Mouse (Mus musculus) embryonic facial prominence, embryonic 15.5 days (tissue): Measurements from ENCODE around the gene Tada3. TPM values are rescaled to one million over a fixed set of nuclear protein-coding genes. Genes with fewer than 3 reads are reported as not detected.

ENCODE experiments used
- microRNA-seq: library from miRNA; unstranded; fragments of <30 nt; microRNA quantifications from one replicate; pipeline ENCODE4, GENCODE M21; 2016; ENCODE audit warnings: borderline number of aligned reads
- polyA plus RNA-seq: library from polyadenylated mRNA; unstranded; fragments of >200 nt; fragmentation: Nextera tagmentation; extraction: Ambion mirVana; gene quantifications from 2 replicates; pipeline ENCODE4 v1.2.1, GENCODE M21; 2015

Tada3 gene
- polyA plus RNA-seq, 1 experiment from 2014 or later = 54.2 TPM

Small RNA genes within 50 kb of the gene (microRNA-seq; reads per million reads assigned to microRNA genes)
- not detected for gene Gm24387

Other genes starting within 250 kb of the Tada3 start
- gene Lhfpl4, start 182.5 kb downstream of the Tada3 start, polyA plus RNA-seq = 1.5 and 1.9 TPM in 2 replicates
- 32.3 and 35.6 TPM in 2 replicates for gene Mtmr14, start 140.0 kb downstream of the Tada3 start, polyA plus RNA-seq
- gene Cpne9, start 95.6 kb downstream of the Tada3 start, polyA plus RNA-seq = 0.21 and 1.1 TPM in 2 replicates
- gene Brpf1, start 70.7 kb downstream of the Tada3 start, polyA plus RNA-seq = 18.0 and 22.9 TPM in 2 replicates
- gene Ogg1, start 50.9 kb downstream of the Tada3 start, polyA plus RNA-seq = 12.5 and 13.6 TPM in 2 replicates
- 100 and 101 TPM in 2 replicates for gene Camk1, start 33.9 kb downstream of the Tada3 start, polyA plus RNA-seq
- 381 and 384 TPM in 2 replicates for gene Arpc4, start 232 bp upstream of the Tada3 start, polyA plus RNA-seq
- gene Ttll3, start 11.4 kb upstream of the Tada3 start, polyA plus RNA-seq = 7.7 and 10.7 TPM in 2 replicates
- 16.7 and 19.7 TPM in 2 replicates for gene Rpusd3, start 41.5 kb upstream of the Tada3 start, polyA plus RNA-seq
- not detected in 2 replicates for gene Cidec, start 57.9 kb upstream of the Tada3 start, polyA plus RNA-seq
- 81.4 and 84.8 TPM in 2 replicates for gene Jagn1, start 64.7 kb upstream of the Tada3 start, polyA plus RNA-seq
- gene Il17re, start 80.6 kb upstream of the Tada3 start, polyA plus RNA-seq = 11.7 and 12.2 TPM in 2 replicates
- gene Il17rc, start 93.5 kb upstream of the Tada3 start, polyA plus RNA-seq = 34.3 and 37.5 TPM in 2 replicates
- 21.5 and 22.5 TPM in 2 replicates for gene Creld1, start 105.4 kb upstream of the Tada3 start, polyA plus RNA-seq
- gene Prrt3, start 124.0 kb upstream of the Tada3 start, polyA plus RNA-seq = 1.6 and 2.0 TPM in 2 replicates
- gene Emc3, start 153.8 kb upstream of the Tada3 start, polyA plus RNA-seq = 101 and 103 TPM in 2 replicates
- gene Fancd2, start 153.8 kb upstream of the Tada3 start, polyA plus RNA-seq = 6.6 and 6.9 TPM in 2 replicates
- gene Fancd2os, start 222.8 kb upstream of the Tada3 start, polyA plus RNA-seq = 0.16 TPM in 1 of 2 replicates, not detected in the other
- gene Brk1, start 226.9 kb upstream of the Tada3 start, polyA plus RNA-seq = 221 and 230 TPM in 2 replicates
- 43.4 and 47.8 TPM in 2 replicates for gene Vhl, start 246.1 kb upstream of the Tada3 start, polyA plus RNA-seq